Mouse (Mus musculus): ENCODE measurements around the gene Fam107b. TPM values are rescaled to one million over a fixed set of nuclear protein-coding genes. Genes with fewer than 3 reads are reported as not detected.

Fam107b gene
- polyA plus RNA-seq, 1 experiment from 2014 or later, result 39.1 TPM

DNA sequence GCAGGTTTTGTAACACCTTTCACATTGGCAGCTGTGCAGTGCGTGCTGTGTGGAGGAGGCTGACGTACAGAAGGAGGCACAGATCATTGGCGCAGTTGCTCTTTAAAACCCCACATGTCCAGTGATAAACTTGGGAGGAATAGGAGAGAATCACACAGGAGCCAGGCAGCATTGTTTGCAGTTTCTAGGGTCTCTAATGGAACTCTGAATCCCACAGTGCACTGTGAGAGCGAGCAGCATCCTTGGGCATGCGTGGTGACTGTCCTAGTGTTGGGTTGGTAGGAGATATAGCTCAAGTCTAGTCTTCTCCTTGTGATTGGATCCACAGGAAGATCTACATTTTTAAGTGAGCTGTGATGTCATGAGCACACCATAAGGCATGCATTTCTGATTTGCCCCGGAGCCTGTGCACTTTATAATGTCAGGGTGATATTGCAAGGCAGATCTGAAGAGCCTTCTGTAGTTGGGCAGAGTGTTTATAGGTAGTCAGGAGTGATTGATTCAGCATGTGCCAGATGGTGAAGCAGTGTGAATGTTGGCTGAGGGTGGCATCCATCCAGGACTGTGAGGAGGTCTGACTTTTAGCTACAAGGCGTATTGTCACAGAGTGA is 169.2 kb downstream of the Fam107b start:
- H3K27ac ChIP-seq, result peak overlapping the region; percentile 12; the same call in 1 of the 2 replicates

DNA sequence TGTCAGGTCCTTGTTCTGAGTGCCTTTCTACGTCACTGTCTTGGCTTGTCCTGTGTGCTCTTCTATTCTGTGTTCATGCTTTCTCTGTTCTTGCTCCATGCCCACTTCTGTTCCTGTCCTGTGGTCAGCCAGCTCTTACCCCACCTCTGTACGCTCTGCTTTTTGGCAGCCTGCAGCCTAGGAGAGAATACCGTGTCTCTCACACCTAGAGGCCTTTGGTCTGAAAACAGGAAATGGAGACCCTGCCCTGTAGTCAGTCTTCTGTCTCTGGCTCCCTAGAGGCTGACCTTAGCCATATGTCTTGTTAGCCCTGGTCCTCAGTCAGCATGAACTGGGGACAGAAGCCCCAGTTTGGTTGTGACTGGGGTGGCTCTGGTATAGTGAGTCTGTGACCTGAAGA is 170.0 kb downstream of the Fam107b start:
- no peak overlapping the region for H3K9ac ChIP-seq (replicated peaks)
- H3K36me3 ChIP-seq, result no peaks in the 10 kb centered on the region
- H3K4me1 ChIP-seq (replicated peaks), result peaks cover 49% of the 10 kb centered on the region
- ATAC-seq, result no peak
- H3K9me3 ChIP-seq, result no peaks in the 10 kb centered on the region
- H3K27me3 ChIP-seq, result no peaks in the 10 kb centered on the region
- no peak overlapping the region for H3K27ac ChIP-seq
- no peak overlapping the region for H3K4me3 ChIP-seq (replicated peaks)
- H3K4me2 ChIP-seq (replicated peaks), result no peak overlapping the region
- 88% methylated on average over 3 of the region's 3 CpGs for WGBS

More for the DNA sequence above, 169.2 kb downstream of the Fam107b start:
- H3K36me3 ChIP-seq, result no peaks in the 10 kb centered on the region
- H3K4me3 ChIP-seq (replicated peaks), result no peak overlapping the region
- ATAC-seq, result 0 out of 2 replicates have a peak, but pooled peaks have one; percentile 18
- H3K9ac ChIP-seq (replicated peaks), result no peak overlapping the region
- no peak overlapping the region for H3K4me2 ChIP-seq (replicated peaks)
- H3K4me1 ChIP-seq (replicated peaks), result peaks cover 51% of the 10 kb centered on the region
- H3K27me3 ChIP-seq, result no peaks in the 10 kb centered on the region
- no peaks in the 10 kb centered on the region for H3K9me3 ChIP-seq
- 94% methylated on average over 7 of the region's 7 CpGs for WGBS

DNA sequence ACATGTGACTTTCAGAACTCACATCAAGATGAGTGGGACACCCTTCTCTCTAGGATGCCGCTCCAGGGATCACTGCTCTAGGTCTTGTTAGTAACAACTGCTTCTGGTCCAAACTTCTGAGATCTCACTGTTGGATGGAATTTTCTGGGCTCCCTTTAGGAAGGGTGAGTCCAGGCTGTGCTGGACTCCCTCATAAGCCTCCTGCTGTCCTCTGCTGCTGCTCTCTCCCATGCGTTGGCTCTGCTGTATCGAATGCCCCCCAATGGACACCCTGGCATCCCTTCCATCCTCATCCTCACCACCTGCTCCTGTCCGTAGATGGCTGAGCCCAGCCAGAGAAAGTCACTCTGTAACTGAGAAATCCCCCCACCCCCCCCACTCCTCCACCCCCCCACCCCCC is 170.4 kb downstream of the Fam107b start:
- no peaks in the 10 kb centered on the region for H3K36me3 ChIP-seq
- H3K4me3 ChIP-seq (replicated peaks), result no peak overlapping the region
- no peak overlapping the region for H3K4me2 ChIP-seq (replicated peaks)
- ATAC-seq, result no peak
- no peak overlapping the region for H3K9ac ChIP-seq (replicated peaks)
- 88% methylated on average over 4 of the region's 4 CpGs for WGBS
- no peaks in the 10 kb centered on the region for H3K9me3 ChIP-seq
- no peak overlapping the region for H3K27ac ChIP-seq
- peaks cover 49% of the 10 kb centered on the region for H3K4me1 ChIP-seq (replicated peaks)
- no peaks in the 10 kb centered on the region for H3K27me3 ChIP-seq

DNA sequence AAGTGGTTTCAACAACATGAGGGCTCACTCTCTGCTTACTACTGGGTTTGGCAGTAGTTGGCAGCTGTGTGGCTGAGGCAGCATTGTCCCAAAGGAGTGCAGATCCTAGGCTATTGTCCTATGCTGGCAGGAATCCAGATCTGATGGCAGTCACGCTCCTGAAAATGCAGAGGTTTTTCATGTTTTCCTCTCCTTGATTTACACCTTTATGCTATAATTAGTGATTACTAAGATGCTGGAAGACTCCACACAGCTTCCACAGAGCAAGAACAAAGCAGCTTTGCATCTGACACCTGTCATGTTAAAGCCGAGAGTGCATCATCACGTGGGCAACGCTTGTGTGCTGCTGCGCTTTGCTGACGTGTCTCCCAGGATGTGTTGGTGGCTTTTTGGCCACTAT is 172.2 kb downstream of the Fam107b start:
- ATAC-seq, result peak; percentile 58
- peaks cover 48% of the 10 kb centered on the region for H3K4me1 ChIP-seq (replicated peaks)
- 69% methylated on average over 6 of the region's 6 CpGs for WGBS

DNA sequence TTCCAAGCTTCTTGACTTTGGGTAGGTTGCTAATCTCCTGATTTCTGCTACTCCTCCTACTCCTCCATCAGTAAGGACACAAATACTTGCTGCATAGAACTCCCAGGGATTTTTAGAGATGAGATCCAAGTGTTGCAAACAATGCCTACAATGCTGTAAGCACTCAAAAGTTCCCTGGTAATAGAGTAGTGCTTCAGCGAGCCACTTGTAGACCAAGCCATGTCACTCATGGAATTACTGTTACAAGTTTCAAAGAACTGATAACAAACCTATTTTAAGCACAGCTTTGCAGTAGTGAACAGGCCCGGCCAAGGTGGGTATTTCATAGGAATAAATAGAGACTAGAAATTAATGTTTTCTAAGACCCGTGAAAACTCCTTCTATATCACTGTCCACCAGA is 174.8 kb downstream of the Fam107b start:
- no peak overlapping the region for H3K4me3 ChIP-seq (replicated peaks)
- H3K27me3 ChIP-seq, result no peaks in the 10 kb centered on the region
- H3K9me3 ChIP-seq, result no peaks in the 10 kb centered on the region
- no peak for ATAC-seq
- H3K36me3 ChIP-seq, result no peaks in the 10 kb centered on the region
- no peak overlapping the region for H3K4me2 ChIP-seq (replicated peaks)
- H3K4me1 ChIP-seq (replicated peaks), result peaks cover 26% of the 10 kb centered on the region
- H3K9ac ChIP-seq (replicated peaks), result no peak overlapping the region
- 66% methylated on average over 3 of the region's 3 CpGs for WGBS
- H3K27ac ChIP-seq, result no peak overlapping the region

More for the DNA sequence above, 172.2 kb downstream of the Fam107b start:
- Histone ChIP-seq H3K4me2 (replicated peaks) (no peak overlapping the region), H3K9ac (replicated peaks) (no peak overlapping the region), H3K27ac (peak overlapping the region; percentile 69), H3K4me3 (replicated peaks) (no peak overlapping the region), H3K36me3 (no peaks in the 10 kb centered on the region), H3K27me3 (no peaks in the 10 kb centered on the region), H3K9me3 (no peaks in the 10 kb centered on the region)

DNA sequence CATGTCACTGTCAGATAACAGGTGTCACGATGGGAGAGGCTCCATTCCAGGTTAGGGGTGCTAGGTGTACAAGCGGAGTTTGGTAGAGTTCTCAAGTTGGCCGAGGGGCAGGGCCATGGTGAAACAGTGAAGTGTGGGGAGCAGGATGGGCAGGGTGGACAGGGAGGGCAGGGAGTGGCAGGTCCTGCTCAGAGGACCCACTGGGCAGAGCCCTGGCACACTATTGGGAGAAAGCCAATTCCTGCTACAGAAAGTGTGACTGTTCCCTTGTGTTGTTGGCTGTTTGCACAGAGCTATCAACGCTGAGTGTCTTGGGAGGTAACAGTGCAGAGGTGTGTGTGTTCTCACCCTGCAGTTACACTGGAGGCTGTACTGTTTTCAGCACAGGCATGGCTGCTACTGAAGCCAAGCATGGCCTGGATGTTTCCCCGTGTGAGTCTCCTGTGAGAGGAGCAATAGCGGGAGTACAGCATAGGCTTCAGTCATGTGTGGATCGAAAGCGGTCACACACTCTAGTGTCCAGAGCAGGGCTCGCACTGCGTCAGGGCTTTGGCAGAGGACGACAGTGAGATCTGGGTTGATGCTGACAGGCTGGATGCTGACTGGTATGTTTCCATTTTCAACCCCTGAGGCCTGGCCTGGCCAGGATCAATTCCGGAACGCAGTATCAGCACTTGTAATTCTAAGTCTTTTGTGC is 175.8 kb downstream of the Fam107b start:
- no peak for ATAC-seq
- H3K9me3 ChIP-seq, result no peaks in the 10 kb centered on the region
- H3K27ac ChIP-seq, result 0 out of 2 replicates have a peak overlapping the region, but pooled peaks have one; percentile 5
- H3K36me3 ChIP-seq, result no peaks in the 10 kb centered on the region
- peaks cover 22% of the 10 kb centered on the region for H3K4me1 ChIP-seq (replicated peaks)
- H3K27me3 ChIP-seq, result no peaks in the 10 kb centered on the region
- H3K4me2 ChIP-seq (replicated peaks), result no peak overlapping the region
- H3K4me3 ChIP-seq (replicated peaks), result no peak overlapping the region
- no peak overlapping the region for H3K9ac ChIP-seq (replicated peaks)
- WGBS, result 86% methylated on average over 13 of the region's 13 CpGs

DNA sequence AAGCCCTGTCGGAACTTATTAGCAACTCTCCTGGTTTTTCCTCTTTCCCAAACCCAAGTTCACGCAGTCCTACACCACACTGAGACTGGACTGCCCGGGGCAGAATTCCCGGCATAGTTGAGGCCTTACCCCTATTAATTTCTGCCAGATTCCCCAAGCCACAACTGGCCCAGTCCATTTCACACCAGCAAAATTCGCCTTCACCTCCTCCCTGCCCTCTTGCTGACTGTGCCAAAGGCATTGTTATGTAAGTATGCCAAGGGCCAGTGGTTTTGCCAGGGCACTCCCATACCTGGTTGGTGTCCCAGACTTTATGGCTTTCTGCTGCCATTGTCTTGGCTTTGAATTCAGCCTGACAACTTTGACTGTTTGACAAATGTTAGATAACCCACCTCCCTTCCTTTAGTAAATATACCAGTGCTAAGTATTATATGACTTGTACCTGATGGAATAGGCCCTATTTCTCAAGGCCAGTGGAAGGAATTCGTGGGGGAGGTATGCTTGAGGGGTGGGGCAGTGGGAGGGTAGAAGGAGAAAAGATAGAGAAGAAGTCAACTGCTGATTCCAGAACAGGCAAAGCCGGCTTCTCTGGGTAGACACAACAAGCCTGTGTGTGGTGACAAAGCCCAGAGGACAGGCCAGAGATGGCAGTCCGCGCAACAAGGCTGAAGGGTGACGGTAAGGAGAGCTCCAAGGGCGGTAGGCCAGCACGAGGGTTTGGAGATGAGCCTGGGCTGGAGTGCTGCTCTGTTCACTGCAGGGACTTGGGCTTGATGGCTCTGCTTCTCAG is 178.6 kb downstream of the Fam107b start:
- Histone ChIP-seq H3K27me3 (no peaks in the 10 kb centered on the region), H3K4me3 (replicated peaks) (no peak overlapping the region), H3K4me2 (replicated peaks) (no peak overlapping the region), H3K27ac (no peak overlapping the region), H3K9ac (replicated peaks) (no peak overlapping the region), H3K36me3 (no peaks in the 10 kb centered on the region), H3K4me1 (replicated peaks) (peaks cover 20% of the 10 kb centered on the region), H3K9me3 (no peaks in the 10 kb centered on the region)
- ATAC-seq, result no peak
- 82% methylated on average over 12 of the region's 12 CpGs for WGBS

DNA sequence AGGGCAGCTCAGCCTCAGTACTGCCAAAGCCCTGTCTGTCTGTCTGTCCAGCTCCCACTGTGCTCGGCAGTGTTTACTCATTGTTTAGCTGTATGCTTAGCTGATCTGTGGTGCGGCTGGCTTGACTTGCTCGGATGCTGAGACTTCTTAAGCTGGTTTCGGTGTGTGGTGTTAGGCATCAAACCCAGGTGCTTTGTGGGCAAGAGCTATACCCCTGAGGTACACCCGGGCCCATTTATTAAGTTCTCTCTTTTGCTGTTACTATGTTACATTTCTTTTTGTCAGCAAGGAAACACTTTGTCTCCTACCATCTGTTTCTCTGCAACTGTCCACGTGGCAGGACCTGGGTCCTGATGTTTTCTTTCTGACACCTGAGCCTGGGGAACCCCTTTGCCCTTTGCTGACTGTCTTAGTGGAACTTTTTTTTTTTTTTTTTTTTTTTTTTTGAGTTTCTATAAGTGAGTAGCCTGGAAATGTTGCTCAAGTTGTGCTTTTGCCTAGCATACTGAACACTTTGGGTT is 179.3 kb downstream of the Fam107b start:
- WGBS, result 69% methylated on average over 6 of the region's 6 CpGs
- Histone ChIP-seq H3K36me3 (no peaks in the 10 kb centered on the region), H3K4me1 (replicated peaks) (peaks cover 26% of the 10 kb centered on the region), H3K9me3 (no peaks in the 10 kb centered on the region), H3K4me3 (replicated peaks) (no peak overlapping the region), H3K4me2 (replicated peaks) (no peak overlapping the region), H3K27me3 (no peaks in the 10 kb centered on the region), H3K9ac (replicated peaks) (no peak overlapping the region), H3K27ac (no peak overlapping the region)
- no peak for ATAC-seq

DNA sequence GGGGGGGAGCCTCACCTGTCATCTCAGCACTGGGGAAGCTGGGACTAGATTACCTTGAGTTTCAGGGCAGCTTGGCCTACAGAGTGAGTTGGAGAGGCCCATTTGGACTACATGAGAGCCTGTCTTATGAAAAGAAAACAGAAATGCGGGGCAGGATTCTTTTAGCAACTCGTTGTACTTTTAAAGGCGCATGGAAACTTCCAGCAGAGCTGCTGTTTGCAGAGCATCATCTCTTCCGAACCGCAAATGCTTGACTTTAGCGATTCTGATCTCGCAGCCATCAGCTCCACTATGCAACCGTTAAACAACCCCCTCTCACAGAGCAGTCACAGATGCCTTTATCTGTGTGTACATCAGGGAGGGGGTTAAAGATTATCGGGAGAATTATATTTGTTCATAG is 179.8 kb downstream of the Fam107b start:
- no peak overlapping the region for H3K27ac ChIP-seq
- H3K36me3 ChIP-seq, result no peaks in the 10 kb centered on the region
- H3K9ac ChIP-seq (replicated peaks), result no peak overlapping the region
- no peaks in the 10 kb centered on the region for H3K9me3 ChIP-seq
- H3K4me2 ChIP-seq (replicated peaks), result no peak overlapping the region
- H3K27me3 ChIP-seq, result no peaks in the 10 kb centered on the region
- 89% methylated on average over 9 of the region's 9 CpGs for WGBS
- H3K4me3 ChIP-seq (replicated peaks), result no peak overlapping the region
- ATAC-seq, result no peak
- peaks cover 32% of the 10 kb centered on the region for H3K4me1 ChIP-seq (replicated peaks)

DNA sequence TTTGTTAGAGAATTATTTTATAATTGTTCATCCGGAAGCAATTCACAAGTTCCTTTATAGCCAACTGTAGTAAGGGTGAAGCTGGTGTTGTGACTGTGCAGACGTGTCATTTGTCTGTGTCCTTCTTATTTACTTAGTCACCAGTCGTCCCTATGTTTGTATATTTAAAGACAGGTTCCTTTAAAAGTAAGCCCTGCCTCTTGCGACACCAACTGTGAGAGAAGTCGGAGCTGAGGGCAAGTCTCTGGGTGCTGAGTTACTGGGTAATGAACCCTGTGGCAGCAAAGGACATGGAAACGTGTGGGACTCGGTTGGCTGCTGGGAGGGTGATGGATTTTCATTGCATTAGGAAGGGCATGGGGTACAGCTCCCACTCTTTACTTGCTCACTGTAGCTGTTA is 182.1 kb downstream of the Fam107b start:
- H3K27me3 ChIP-seq, result no peaks in the 10 kb centered on the region
- no peaks in the 10 kb centered on the region for H3K9me3 ChIP-seq
- no peak overlapping the region for H3K27ac ChIP-seq
- H3K4me2 ChIP-seq (replicated peaks), result no peak overlapping the region
- peaks cover 52% of the 10 kb centered on the region for H3K4me1 ChIP-seq (replicated peaks)
- 80% methylated on average over 7 of the region's 7 CpGs for WGBS
- no peaks in the 10 kb centered on the region for H3K36me3 ChIP-seq
- H3K4me3 ChIP-seq (replicated peaks), result no peak overlapping the region
- ATAC-seq, result no peak
- no peak overlapping the region for H3K9ac ChIP-seq (replicated peaks)

DNA sequence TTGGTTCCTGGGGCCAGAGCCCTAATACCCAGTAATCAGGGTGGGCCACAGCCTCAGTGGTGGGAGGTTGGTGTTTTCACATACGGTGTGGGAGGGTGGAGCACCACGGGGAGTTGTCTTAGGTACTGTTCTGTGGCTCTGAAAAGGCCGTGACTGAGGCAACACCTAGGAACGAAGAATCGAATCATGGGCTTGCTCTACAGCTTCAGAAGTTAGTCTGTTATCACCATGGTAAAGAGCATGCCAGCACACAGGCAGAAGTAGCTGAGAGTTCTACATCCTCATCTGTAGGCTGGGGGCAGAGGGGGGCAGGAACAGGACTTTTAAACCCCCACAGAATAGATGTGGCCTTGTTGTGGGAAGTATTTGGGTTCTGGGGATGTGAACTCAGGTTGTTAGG is 182.6 kb downstream of the Fam107b start:
- WGBS, result 93% methylated on average over 5 of the region's 5 CpGs
- no peak overlapping the region for H3K27ac ChIP-seq
- H3K4me1 ChIP-seq (replicated peaks), result peaks cover 52% of the 10 kb centered on the region
- H3K9me3 ChIP-seq, result no peaks in the 10 kb centered on the region
- no peaks in the 10 kb centered on the region for H3K27me3 ChIP-seq
- H3K4me2 ChIP-seq (replicated peaks), result no peak overlapping the region
- no peaks in the 10 kb centered on the region for H3K36me3 ChIP-seq
- no peak for ATAC-seq
- no peak overlapping the region for H3K4me3 ChIP-seq (replicated peaks)
- no peak overlapping the region for H3K9ac ChIP-seq (replicated peaks)

DNA sequence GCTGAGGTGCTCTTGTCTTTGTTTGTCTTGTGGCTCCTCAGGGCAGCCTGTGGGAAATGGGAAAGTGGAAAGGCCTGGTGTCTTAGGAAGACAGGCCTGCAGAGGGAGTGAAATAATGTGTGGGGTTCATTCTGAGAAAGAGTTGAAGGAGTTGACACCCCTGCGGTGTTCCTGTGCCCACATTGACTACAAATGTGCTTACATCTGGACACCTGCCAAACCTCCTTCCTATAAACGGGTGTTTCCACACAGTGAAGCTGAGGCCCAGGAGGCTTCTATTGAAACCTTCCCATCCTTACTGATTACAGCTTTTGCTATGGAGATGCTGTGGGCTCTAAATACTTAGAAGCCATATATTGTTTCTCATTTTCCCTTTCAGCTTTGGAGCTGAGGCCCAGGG is 183.5 kb downstream of the Fam107b start:
- WGBS, result 62% methylated on average over 2 of the region's 2 CpGs
- H3K9ac ChIP-seq (replicated peaks), result no peak overlapping the region
- no peak overlapping the region for H3K4me3 ChIP-seq (replicated peaks)
- ATAC-seq, result no peak
- no peaks in the 10 kb centered on the region for H3K9me3 ChIP-seq
- H3K4me2 ChIP-seq (replicated peaks), result no peak overlapping the region
- no peaks in the 10 kb centered on the region for H3K27me3 ChIP-seq
- peak overlapping the region; percentile 22 for H3K27ac ChIP-seq
- no peaks in the 10 kb centered on the region for H3K36me3 ChIP-seq
- peaks cover 52% of the 10 kb centered on the region for H3K4me1 ChIP-seq (replicated peaks)

All from midbrain, embryonic 13.5 days (tissue).